Mouse (Mus musculus) common myeloid progenitor, adult 5-6 weeks (primary cell): ENCODE results near the gene Ptprg. TPM values are rescaled to one million over a fixed set of nuclear protein-coding genes. Genes with fewer than 3 reads are reported as not detected.

Source experiments
- ATAC-seq: replicated peaks from 2 replicates; pipeline ENCODE4 v1.8.0; 2016; ENCODE audit warnings: low read depth, mild to moderate bottlenecking, moderate TSS enrichment, inconsistent platforms; ENCODE audit not compliant: poor library complexity, severe bottlenecking
- total RNA-seq: library from RNA; stranded (forward); fragments of 200-1000, 187-1606 nt; gene quantifications from 2 replicates; pipeline ENCODE4 v1.2.3, GENCODE M21; 2017

The Ptprg gene
- total RNA-seq, 1 experiment from 2014 or later = not detected

GRCm38 (mm10) chr14:12070856-12071465 is 517.6 kb downstream of the Ptprg start:
- no peak for ATAC-seq

- ATAC-seq = no peak
These were observed 518.9 kb downstream of the Ptprg start for GRCm38 (mm10) chr14:12072026-12072861.

GRCm38 (mm10) chr14:12073408-12074107 is 520.2 kb downstream of the Ptprg start:
- ATAC-seq = no peak

- no peak for ATAC-seq
These were observed 523.9 kb downstream of the Ptprg start for GRCm38 (mm10) chr14:12077193-12077592.

GRCm38 (mm10) chr14:12079250-12079649 is 525.9 kb downstream of the Ptprg start:
- ATAC-seq = no peak

GRCm38 (mm10) chr14:12079833-12080401 is 526.6 kb downstream of the Ptprg start:
- no peak for ATAC-seq

GRCm38 (mm10) chr14:12082131-12082921 is 529.0 kb downstream of the Ptprg start:
- ATAC-seq = no peak

- ATAC-seq = no peak
These were observed 530.7 kb downstream of the Ptprg start for GRCm38 (mm10) chr14:12084076-12084475.

- no peak for ATAC-seq
These were observed 531.7 kb downstream of the Ptprg start for GRCm38 (mm10) chr14:12085078-12085477.

GRCm38 (mm10) chr14:12086167-12086566 is 532.8 kb downstream of the Ptprg start:
- no peak for ATAC-seq

- ATAC-seq = no peak
These were observed 536.6 kb downstream of the Ptprg start for GRCm38 (mm10) chr14:12089954-12090353.

GRCm38 (mm10) chr14:12091730-12092129 is 538.4 kb downstream of the Ptprg start:
- ATAC-seq = no peak

- ATAC-seq = peak; percentile 60
These were observed 546.3 kb downstream of the Ptprg start for GRCm38 (mm10) chr14:12099390-12100333.

GRCm38 (mm10) chr14:12102389-12103325 is 549.3 kb downstream of the Ptprg start:
- no peak for ATAC-seq

GRCm38 (mm10) chr14:12104297-12105155 is 551.2 kb downstream of the Ptprg start:
- ATAC-seq = no peak

GRCm38 (mm10) chr14:12105156-12105430 is 551.8 kb downstream of the Ptprg start:
- ATAC-seq = no peak

- ATAC-seq = no peak
These were observed 552.3 kb downstream of the Ptprg start for GRCm38 (mm10) chr14:12105593-12105992.
